Mouse (Mus musculus) kidney, adult 2 months (tissue): ENCODE measurements around the gene Wdr13.

ENCODE experiments used
- CTCF ChIP-seq: fragments of 200-500 bp; conservative IDR thresholded peaks from 2 replicates; pipeline ENCODE4 v1.5.1; 2011; ENCODE audit warnings: low read depth, mild to moderate bottlenecking, control low read depth, low read length, moderate library complexity, mixed read lengths; ENCODE audit not compliant: insufficient read depth, insufficient read length
- POLR2A ChIP-seq: fragments of 200-500 bp; IDR thresholded peaks from one replicate; pipeline ENCODE4 v1.6.1; 2011; ENCODE audit warnings: low read depth, low read length, control low read depth

DNA sequence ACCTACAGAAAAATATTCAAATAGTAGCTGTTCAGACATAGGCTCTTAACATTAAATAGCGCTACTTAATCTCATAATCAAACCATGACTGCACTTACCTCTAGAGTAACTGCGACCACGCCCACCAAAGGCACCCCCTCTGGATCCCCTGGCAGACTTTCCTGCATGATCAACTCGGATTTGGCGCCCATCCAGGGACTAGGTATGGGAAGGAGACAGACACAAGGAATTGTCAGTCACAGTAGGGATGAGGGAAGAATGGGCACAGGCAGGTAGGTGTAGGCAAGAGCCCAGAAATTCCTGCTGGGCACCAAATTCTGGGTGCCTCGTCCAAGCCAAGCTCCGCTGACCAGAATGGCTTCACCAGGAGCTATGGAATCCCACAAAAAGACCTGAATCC, 11.1 kb upstream of the Wdr13 start:
- TF ChIP-seq CTCF: no peak
- no peak for TF ChIP-seq POLR2A
